Mouse (Mus musculus) urinary bladder, postnatal 25 days (tissue): Measurements from ENCODE around the gene Lix1l.

Source experiments
- DNase-seq: peaks from one replicate; pipeline ENCODE4 v3.0.0; 2022; ENCODE audit warnings: low spot score

Gene Lix1l

GRCm38 (mm10) chr3:96565105-96565504, 35.8 kb upstream of the Lix1l start:
- no peak for DNase-seq

- no peak for DNase-seq
These were observed 34.1 kb upstream of the Lix1l start for GRCm38 (mm10) chr3:96566661-96567450.

GRCm38 (mm10) chr3:96568605-96569004, 32.3 kb upstream of the Lix1l start:
- DNase-seq = no peak

GRCm38 (mm10) chr3:96569506-96569905, 31.4 kb upstream of the Lix1l start:
- DNase-seq = no peak

GRCm38 (mm10) chr3:96569966-96570605, 30.9 kb upstream of the Lix1l start:
- DNase-seq = no peak

GRCm38 (mm10) chr3:96570643-96571042, 30.3 kb upstream of the Lix1l start:
- DNase-seq = no peak

GRCm38 (mm10) chr3:96571336-96571735, 29.6 kb upstream of the Lix1l start:
- DNase-seq = no peak

- DNase-seq = no peak
These were observed 28.9 kb upstream of the Lix1l start for GRCm38 (mm10) chr3:96571896-96572698.

GRCm38 (mm10) chr3:96573611-96574511, 27.1 kb upstream of the Lix1l start:
- no peak for DNase-seq

GRCm38 (mm10) chr3:96575272-96575984, 25.5 kb upstream of the Lix1l start:
- DNase-seq = no peak

- peak; percentile 38 for DNase-seq
These were observed 24.8 kb upstream of the Lix1l start for GRCm38 (mm10) chr3:96576005-96576658.

- DNase-seq = peak; percentile 76
These were observed 24.0 kb upstream of the Lix1l start, which contains the start of gene Gm16253 for GRCm38 (mm10) chr3:96576690-96577541. Gm16253 (plus strand) TSS chr3:96576984.

- no peak for DNase-seq
These were observed 23.4 kb upstream of the Lix1l start for GRCm38 (mm10) chr3:96577566-96577965.

- DNase-seq = no peak
These were observed 22.2 kb upstream of the Lix1l start for GRCm38 (mm10) chr3:96578561-96579238.

- no peak for DNase-seq
These were observed 21.7 kb upstream of the Lix1l start for GRCm38 (mm10) chr3:96579239-96579750.

- peak; percentile 89 for DNase-seq
These were observed 21.0 kb upstream of the Lix1l start for GRCm38 (mm10) chr3:96579885-96580454.

GRCm38 (mm10) chr3:96581141-96581540, 19.8 kb upstream of the Lix1l start:
- no peak for DNase-seq
